Mouse (Mus musculus) frontal cortex, adult (tissue): ENCODE measurements around the gene Gars.

Experiments used
- ATAC-seq: cut with Nextera tagmentation; 2 replicates; pipeline ENCODE4 v1.9.2; 2017; ENCODE audit warnings: mild to moderate bottlenecking, moderate library complexity, mixed read lengths; ENCODE audit not compliant: low TSS enrichment

Gene Gars

GRCm38 (mm10) chr6:55038671-55039445 lies 1.1 kb downstream of the Gars start:
- ATAC-seq, result peak; percentile 36

- no peak for ATAC-seq
These were observed 1.6 kb downstream of the Gars start for GRCm38 (mm10) chr6:55039446-55039783.

- no peak for ATAC-seq
These were observed 2.2 kb downstream of the Gars start for GRCm38 (mm10) chr6:55040031-55040430.

GRCm38 (mm10) chr6:55043206-55043605 lies 5.4 kb downstream of the Gars start:
- ATAC-seq, result no peak

- ATAC-seq, result no peak
These were observed 6.7 kb downstream of the Gars start for GRCm38 (mm10) chr6:55044542-55044941.

GRCm38 (mm10) chr6:55045326-55045725 lies 7.5 kb downstream of the Gars start:
- ATAC-seq, result no peak

GRCm38 (mm10) chr6:55049186-55049585 lies 11.4 kb downstream of the Gars start:
- no peak for ATAC-seq

GRCm38 (mm10) chr6:55054491-55054890 lies 16.7 kb downstream of the Gars start:
- ATAC-seq, result no peak

- no peak for ATAC-seq
These were observed 19.6 kb downstream of the Gars start for GRCm38 (mm10) chr6:55057427-55057826.

- ATAC-seq, result no peak
These were observed 22.5 kb downstream of the Gars start for GRCm38 (mm10) chr6:55060241-55060825.

- no peak for ATAC-seq
These were observed 23.5 kb downstream of the Gars start for GRCm38 (mm10) chr6:55061328-55061727.

- ATAC-seq, result no peak
These were observed 24.4 kb downstream of the Gars start for GRCm38 (mm10) chr6:55062200-55062599.

- ATAC-seq, result peak; percentile 65
These were observed 26.1 kb downstream of the Gars start for GRCm38 (mm10) chr6:55063793-55064476.

- no peak for ATAC-seq
These were observed 26.6 kb downstream of the Gars start for GRCm38 (mm10) chr6:55064477-55064827.

GRCm38 (mm10) chr6:55065903-55066302 lies 28.1 kb downstream of the Gars start:
- peak; percentile 84 for ATAC-seq

GRCm38 (mm10) chr6:55076561-55077255 lies 38.9 kb downstream of the Gars start:
- ATAC-seq, result peak; percentile 69

GRCm38 (mm10) chr6:55081379-55081778 lies 43.6 kb downstream of the Gars start:
- no peak for ATAC-seq

- ATAC-seq, result peak; percentile 48
These were observed 44.6 kb downstream of the Gars start for GRCm38 (mm10) chr6:55082261-55083051.

- no peak for ATAC-seq
These were observed 49.5 kb downstream of the Gars start for GRCm38 (mm10) chr6:55087355-55087754.

- ATAC-seq, result no peak
These were observed 52.8 kb downstream of the Gars start for GRCm38 (mm10) chr6:55090639-55091038.

GRCm38 (mm10) chr6:55091396-55091795 lies 53.6 kb downstream of the Gars start:
- no peak for ATAC-seq
